Mouse (Mus musculus) embryonic facial prominence, embryonic 13.5 days (tissue): Measurements from ENCODE around the gene Srsf1. TPM values are rescaled to one million over a fixed set of nuclear protein-coding genes. Genes with fewer than 3 reads are reported as not detected.

Experiments
- ATAC-seq: fragments of 200-750 bp; cut with Nextera tagmentation; 2 replicates; pipeline ENCODE4 v1.8.0; 2017; ENCODE audit warnings: low read depth; ENCODE audit not compliant: insufficient number of reproducible peaks, insufficient read depth, low FRiP score, low TSS enrichment
- H3K27ac ChIP-seq: fragments of 300-500 bp; sonication (generic); 2 replicates; pipeline ENCODE4 v1.5.1; 2015; ENCODE audit warnings: moderate library complexity, mild to moderate bottlenecking, inconsistent platforms
- H3K27me3 ChIP-seq: fragments of 300-500 bp; sonication (generic); 2 replicates; pipeline ENCODE4 v1.6.1; 2015; ENCODE audit warnings: mild to moderate bottlenecking, inconsistent platforms
- H3K36me3 ChIP-seq: fragments of 300-500 bp; sonication (generic); 2 replicates; pipeline ENCODE4 v1.6.1; 2015; ENCODE audit warnings: mild to moderate bottlenecking, inconsistent platforms
- H3K4me1 ChIP-seq: fragments of 300-500 bp; sonication (generic); 2 replicates; pipeline ENCODE4 v1.6.1; 2015; ENCODE audit warnings: inconsistent platforms
- H3K4me2 ChIP-seq: fragments of 300-500 bp; sonication (generic); 2 replicates; pipeline ENCODE4 v1.6.1; 2015; ENCODE audit warnings: moderate library complexity, mild to moderate bottlenecking, inconsistent platforms
- H3K4me3 ChIP-seq: fragments of 300-500 bp; sonication (generic); 2 replicates; pipeline ENCODE4 v1.5.1; 2015; ENCODE audit warnings: mild to moderate bottlenecking, inconsistent platforms
- H3K9ac ChIP-seq: fragments of 300-500 bp; sonication (generic); 2 replicates; pipeline ENCODE4 v1.6.1; 2015; ENCODE audit warnings: mild to moderate bottlenecking, inconsistent platforms
- H3K9me3 ChIP-seq: fragments of 300-500 bp; sonication (generic); 2 replicates; pipeline ENCODE4 v1.6.1; 2016; ENCODE audit warnings: inconsistent platforms
- WGBS: fragments of 180-500 bp; shearing (Covaris S2); methylation state at CpG from one replicate; pipeline ENCODE4 v1.1.7; 2015; ENCODE audit warnings: mixed read lengths; 5-methylcytosine and 5-hydroxymethylcytosine counted together
- polyA plus RNA-seq: library from polyadenylated mRNA; unstranded; fragments of >200 nt; fragmentation: Nextera tagmentation; extraction: Ambion mirVana; gene quantifications from 2 replicates; pipeline ENCODE4 v1.2.1, GENCODE M21; 2015

Srsf1 gene
- polyA plus RNA-seq = 374 and 398 TPM in 2 replicates

GRCm38 (mm10) chr11:88046944-88047794 lies at the start of gene Srsf1:
Srsf1 (plus strand) TSS chr11:88047373.
- Histone ChIP-seq H3K27ac (peak within 1 kb of the TSS; percentile 100), H3K4me1 (peaks cover 28% of the 10 kb centered on the region), H3K9ac (peak within 1 kb of the TSS; percentile 100), H3K9me3 (no peaks in the 10 kb centered on the region), H3K36me3 (peaks cover 23% of the 10 kb centered on the region), H3K4me3 (peak within 1 kb of the TSS; percentile 97), H3K27me3 (no peaks in the 10 kb centered on the region), H3K4me2 (peak within 1 kb of the TSS; percentile 79)
- peak; percentile 88 for ATAC-seq
- under 1% methylated on average over 60 of the region's 60 CpGs for WGBS

GRCm38 (mm10) chr11:87999751-88000150 lies 47.4 kb upstream of the Srsf1 start:
- no peaks in the 10 kb centered on the region for H3K4me1 ChIP-seq
- ATAC-seq = no peak
- no peaks in the 10 kb centered on the region for H3K27me3 ChIP-seq
- no peak overlapping the region for H3K4me2 ChIP-seq
- 0 out of 2 replicates have a peak, but pooled peaks cover 3% of the 10 kb centered on the region for H3K9me3 ChIP-seq
- no peak overlapping the region for H3K4me3 ChIP-seq
- WGBS = 91% methylated on average over 5 of the region's 5 CpGs
- H3K9ac ChIP-seq = no peak overlapping the region
- no peak overlapping the region for H3K27ac ChIP-seq
- peaks cover 9% of the 10 kb centered on the region; the same call in 1 of the 2 replicates for H3K36me3 ChIP-seq

GRCm38 (mm10) chr11:88002738-88003137 lies 44.4 kb upstream of the Srsf1 start:
- no peak overlapping the region for H3K4me3 ChIP-seq
- H3K36me3 ChIP-seq = peaks cover 9% of the 10 kb centered on the region; the same call in 1 of the 2 replicates
- H3K9ac ChIP-seq = no peak overlapping the region; the same call in 1 of the 2 replicates
- H3K27me3 ChIP-seq = no peaks in the 10 kb centered on the region
- no peak overlapping the region for H3K4me2 ChIP-seq
- ATAC-seq = no peak
- H3K27ac ChIP-seq = no peak overlapping the region
- H3K9me3 ChIP-seq = 0 out of 2 replicates have a peak, but pooled peaks cover 3% of the 10 kb centered on the region
- H3K4me1 ChIP-seq = no peaks in the 10 kb centered on the region
- 64% methylated on average over 4 of the region's 4 CpGs for WGBS

GRCm38 (mm10) chr11:88004123-88004522 lies 43.0 kb upstream of the Srsf1 start:
- no peak for ATAC-seq
- H3K9me3 ChIP-seq = 0 out of 2 replicates have a peak, but pooled peaks cover 3% of the 10 kb centered on the region
- no peak overlapping the region for H3K4me2 ChIP-seq
- H3K36me3 ChIP-seq = peaks cover 9% of the 10 kb centered on the region; the same call in 1 of the 2 replicates
- H3K9ac ChIP-seq = no peak overlapping the region
- peaks cover 4% of the 10 kb centered on the region; the same call in 1 of the 2 replicates for H3K4me1 ChIP-seq
- H3K27ac ChIP-seq = no peak overlapping the region
- no peaks in the 10 kb centered on the region for H3K27me3 ChIP-seq
- WGBS = 44% methylated on average over 2 of the region's 2 CpGs
- H3K4me3 ChIP-seq = no peak overlapping the region

GRCm38 (mm10) chr11:88008641-88009040 lies 38.5 kb upstream of the Srsf1 start:
- Histone ChIP-seq H3K36me3 (no peaks in the 10 kb centered on the region), H3K4me1 (peaks cover 24% of the 10 kb centered on the region), H3K27ac (no peak overlapping the region), H3K4me2 (no peak overlapping the region), H3K9me3 (no peaks in the 10 kb centered on the region), H3K27me3 (peaks cover 7% of the 10 kb centered on the region; the same call in 1 of the 2 replicates), H3K9ac (no peak overlapping the region), H3K4me3 (no peak overlapping the region)
- 42% methylated on average over 1 of the region's 1 CpGs for WGBS
- ATAC-seq = no peak

GRCm38 (mm10) chr11:88009542-88010190 lies 37.5 kb upstream of the Srsf1 start:
- Histone ChIP-seq H3K36me3 (no peaks in the 10 kb centered on the region), H3K9me3 (no peaks in the 10 kb centered on the region), H3K4me1 (peaks cover 24% of the 10 kb centered on the region), H3K27ac (no peak overlapping the region), H3K9ac (peak overlapping the region; percentile 4; the same call in 1 of the 2 replicates), H3K4me3 (no peak overlapping the region), H3K4me2 (peak overlapping the region; percentile 38), H3K27me3 (peaks cover 7% of the 10 kb centered on the region; the same call in 1 of the 2 replicates)
- WGBS = 18% methylated on average over 16 of the region's 16 CpGs
- ATAC-seq = peak; percentile 67

- Histone ChIP-seq H3K36me3 (no peaks in the 10 kb centered on the region), H3K4me2 (no peak overlapping the region), H3K27me3 (peaks cover 7% of the 10 kb centered on the region; the same call in 1 of the 2 replicates), H3K4me3 (no peak overlapping the region), H3K9ac (no peak overlapping the region), H3K27ac (no peak overlapping the region), H3K9me3 (no peaks in the 10 kb centered on the region), H3K4me1 (peaks cover 24% of the 10 kb centered on the region)
- ATAC-seq = no peak
- WGBS = 57% methylated on average over 11 of the region's 11 CpGs
These were observed 35.8 kb upstream of the Srsf1 start for GRCm38 (mm10) chr11:88011208-88011913.

- H3K9ac ChIP-seq = no peak overlapping the region
- 84% methylated on average over 7 of the region's 7 CpGs for WGBS
- no peak for ATAC-seq
- H3K27ac ChIP-seq = no peak overlapping the region
- no peak overlapping the region for H3K4me2 ChIP-seq
- no peak overlapping the region for H3K4me3 ChIP-seq
- no peaks in the 10 kb centered on the region for H3K9me3 ChIP-seq
- H3K27me3 ChIP-seq = peaks cover 7% of the 10 kb centered on the region; the same call in 1 of the 2 replicates
- peaks cover 24% of the 10 kb centered on the region for H3K4me1 ChIP-seq
- H3K36me3 ChIP-seq = no peaks in the 10 kb centered on the region
These were observed 35.2 kb upstream of the Srsf1 start for GRCm38 (mm10) chr11:88011914-88012419.

- Histone ChIP-seq H3K4me2 (no peak overlapping the region), H3K27ac (no peak overlapping the region), H3K9me3 (no peaks in the 10 kb centered on the region), H3K4me1 (peaks cover 24% of the 10 kb centered on the region), H3K36me3 (no peaks in the 10 kb centered on the region), H3K9ac (no peak overlapping the region), H3K27me3 (peaks cover 7% of the 10 kb centered on the region; the same call in 1 of the 2 replicates), H3K4me3 (no peak overlapping the region)
- ATAC-seq = no peak
- WGBS = 86% methylated on average over 11 of the region's 11 CpGs
These were observed 34.4 kb upstream of the Srsf1 start for GRCm38 (mm10) chr11:88012621-88013244.

GRCm38 (mm10) chr11:88013632-88014031 lies 33.5 kb upstream of the Srsf1 start:
- H3K9ac ChIP-seq = no peak overlapping the region
- no peak overlapping the region for H3K4me2 ChIP-seq
- no peaks in the 10 kb centered on the region for H3K9me3 ChIP-seq
- H3K36me3 ChIP-seq = no peaks in the 10 kb centered on the region
- H3K27me3 ChIP-seq = peaks cover 7% of the 10 kb centered on the region; the same call in 1 of the 2 replicates
- 88% methylated on average over 10 of the region's 10 CpGs for WGBS
- no peak overlapping the region for H3K27ac ChIP-seq
- no peak for ATAC-seq
- H3K4me3 ChIP-seq = no peak overlapping the region
- H3K4me1 ChIP-seq = peaks cover 23% of the 10 kb centered on the region
